In genomic region chr12:80090529-80090928, GRCm38 (mm10) we compare ENCODE assay signal across 15 mouse cellular contexts. TPM values are rescaled to one million over a fixed set of nuclear protein-coding genes. Genes with fewer than 3 reads are reported as not detected.
A peak's percentile ranks its signal among the peaks of the same experiment; 100 is the strongest.
DNase-seq lines count a peak whose midpoint lies in the region; ATAC-seq and TF ChIP-seq lines count a peak whose summit lies in the region.
"Had no signal": no experiment of that assay in that cellular context is flagged by ENCODE, and none has a peak within 500 bp of the region (broad histone marks: within the 10 kb centered on the region; RNA-seq: fewer than 3 reads in every experiment).

No protein-coding gene starts in this region.

- H3K9ac ChIP-seq in liver, embryonic 11.5 days (ENCODE audit: low read depth, low read length): no peak overlapping the region
- no peak overlapping the region for H3K9ac ChIP-seq in liver, postnatal 0 days (replicated peaks)
- no peak overlapping the region for H3K9ac ChIP-seq in heart, embryonic 16.5 days (ENCODE audit: low read length)
- H3K9ac ChIP-seq in midbrain, embryonic 14.5 days (replicated peaks; ENCODE audit: low read length): no peak overlapping the region
- no peak overlapping the region for H3K9ac ChIP-seq in hindbrain, embryonic 16.5 days (ENCODE audit: low read depth, low read length)
- H3K9ac ChIP-seq: limb, embryonic 12.5 days; neural tube, embryonic 15.5 days had no signal

- H3K4me3 ChIP-seq in liver, embryonic 11.5 days (ENCODE audit: low read depth, low read length): no peak overlapping the region
- no peak overlapping the region for H3K4me3 ChIP-seq in liver, postnatal 0 days (ENCODE audit: low read depth, low read length)
- no peak overlapping the region for H3K4me3 ChIP-seq in heart, embryonic 16.5 days (ENCODE audit: low read length)
- H3K4me3 ChIP-seq in midbrain, embryonic 14.5 days (replicated peaks; ENCODE audit: low read depth, low read length): no peak overlapping the region
- H3K4me3 ChIP-seq in hindbrain, embryonic 16.5 days (ENCODE audit: low read length): no peak overlapping the region
- H3K4me3 ChIP-seq: limb, embryonic 12.5 days; neural tube, embryonic 15.5 days had no signal

- WGBS in liver, embryonic 11.5 days: 54% methylated on average over 5 of the region's 5 CpGs
- 57% methylated on average over 5 of the region's 5 CpGs for WGBS in liver, postnatal 0 days (ENCODE audit: insufficient replicate concordance)
- WGBS in heart, embryonic 16.5 days: 72% methylated on average over 5 of the region's 5 CpGs
- WGBS in midbrain, embryonic 14.5 days: 84% methylated on average over 5 of the region's 5 CpGs
- WGBS in hindbrain, embryonic 16.5 days: 79% methylated on average over 5 of the region's 5 CpGs

- no peak for TF ChIP-seq EP300 in liver, postnatal 0 days (IDR thresholded peaks at IDR 0.05; ENCODE audit: low read depth)

- peak overlapping the region; percentile 16; the same call in 1 of the 2 replicates for H3K27ac ChIP-seq in liver, embryonic 11.5 days (ENCODE audit: low read depth, low read length)
- H3K27ac ChIP-seq in liver, postnatal 0 days (ENCODE audit: low read depth): no peak overlapping the region
- peak overlapping the region; percentile 78 for H3K27ac ChIP-seq in heart, embryonic 16.5 days (ENCODE audit: low read length)
- H3K27ac ChIP-seq in midbrain, embryonic 14.5 days (replicated peaks; ENCODE audit: low read depth, low read length): no peak overlapping the region
- H3K27ac ChIP-seq in hindbrain, embryonic 16.5 days (ENCODE audit: low read depth, low read length): no peak overlapping the region

- TF ChIP-seq CTCF in liver, postnatal 0 days (IDR thresholded peaks at IDR 0.05; ENCODE audit: low read depth): no peak

- ATAC-seq in liver, embryonic 11.5 days (replicated peaks; ENCODE audit: low FRiP score): no peak
- ATAC-seq in liver, postnatal 0 days: no peak
- peak; percentile 52; the same call in 1 of the 2 replicates for ATAC-seq in heart, embryonic 16.5 days (replicated peaks; ENCODE audit: extremely low read depth, insufficient read depth, low FRiP score)
- no peak for ATAC-seq in midbrain, embryonic 14.5 days (ENCODE audit: low FRiP score, low TSS enrichment)
- ATAC-seq in hindbrain, embryonic 16.5 days: no peak
- ATAC-seq: inflammation-experienced regulatory T-cells, adult 6 months had no signal

- no peak overlapping the region for H3K4me2 ChIP-seq in liver, embryonic 11.5 days
- H3K4me2 ChIP-seq in liver, postnatal 0 days (ENCODE audit: low read depth, low read length): no peak overlapping the region
- peak overlapping the region; percentile 2; the same call in 1 of the 2 replicates for H3K4me2 ChIP-seq in heart, embryonic 16.5 days (ENCODE audit: low read depth, low read length)
- H3K4me2 ChIP-seq in midbrain, embryonic 14.5 days (ENCODE audit: low read length): no peak overlapping the region
- no peak overlapping the region for H3K4me2 ChIP-seq in hindbrain, embryonic 16.5 days (ENCODE audit: low read length)
- H3K4me2 ChIP-seq: limb, embryonic 12.5 days; midbrain, embryonic 11.5 days; neural tube, embryonic 15.5 days had no signal

- no peaks in the 10 kb centered on the region for H3K36me3 ChIP-seq in liver, embryonic 11.5 days (ENCODE audit: control insufficient read depth, insufficient read depth, low read length)
- H3K36me3 ChIP-seq in liver, postnatal 0 days (replicated peaks; ENCODE audit: insufficient read depth, low read length): no peaks in the 10 kb centered on the region
- no peaks in the 10 kb centered on the region for H3K36me3 ChIP-seq in heart, embryonic 16.5 days (ENCODE audit: control insufficient read depth, insufficient read depth)
- no peaks in the 10 kb centered on the region for H3K36me3 ChIP-seq in midbrain, embryonic 14.5 days (ENCODE audit: control insufficient read depth, insufficient read depth, low read length)
- no peaks in the 10 kb centered on the region for H3K36me3 ChIP-seq in hindbrain, embryonic 16.5 days (ENCODE audit: control insufficient read depth, insufficient read depth, low read length)
- H3K36me3 ChIP-seq: limb, embryonic 12.5 days; neural tube, embryonic 15.5 days had no signal

- peaks cover 33% of the 10 kb centered on the region for H3K4me1 ChIP-seq in liver, embryonic 11.5 days (replicated peaks; ENCODE audit: control insufficient read depth, insufficient read depth, low read length)
- peaks cover 27% of the 10 kb centered on the region for H3K4me1 ChIP-seq in liver, postnatal 0 days (ENCODE audit: insufficient read depth)
- H3K4me1 ChIP-seq in heart, embryonic 16.5 days (ENCODE audit: control insufficient read depth, insufficient read depth, low read length): peaks cover 10% of the 10 kb centered on the region
- no peaks in the 10 kb centered on the region for H3K4me1 ChIP-seq in midbrain, embryonic 14.5 days (ENCODE audit: control insufficient read depth, insufficient read depth, low read length)
- H3K4me1 ChIP-seq in hindbrain, embryonic 16.5 days (ENCODE audit: control insufficient read depth, insufficient read depth, low read depth, low read length): no peaks in the 10 kb centered on the region

- H3K27me3 ChIP-seq in liver, embryonic 11.5 days (replicated peaks; ENCODE audit: control insufficient read depth, insufficient read depth, low read length): no peaks in the 10 kb centered on the region
- H3K27me3 ChIP-seq in liver, postnatal 0 days (ENCODE audit: insufficient read depth, low read length): no peaks in the 10 kb centered on the region
- H3K27me3 ChIP-seq in heart, embryonic 16.5 days (ENCODE audit: control insufficient read depth, insufficient read depth, low read length): no peaks in the 10 kb centered on the region
- no peaks in the 10 kb centered on the region for H3K27me3 ChIP-seq in midbrain, embryonic 14.5 days (ENCODE audit: control insufficient read depth, insufficient read depth, low read length)
- no peaks in the 10 kb centered on the region for H3K27me3 ChIP-seq in hindbrain, embryonic 16.5 days (replicated peaks; ENCODE audit: control insufficient read depth, insufficient read depth, low read length)
- H3K27me3 ChIP-seq: limb, embryonic 12.5 days; neural tube, embryonic 15.5 days had no signal

- no peak for DNase-seq in liver, embryonic 11.5 days (ENCODE audit: low spot score)
- no peak for DNase-seq in liver, postnatal 0 days
- DNase-seq in lung, adult 18-20 months: peak; percentile 46 to 61
- no peak for DNase-seq in midbrain, embryonic 14.5 days
- no peak for DNase-seq in frontal cortex, postnatal 36 days (ENCODE audit: low spot score in 2 of 2)
- DNase-seq: cerebellum, adult 8-10 months; gastrocnemius, postnatal 14 days; right cerebral cortex, postnatal 4 days; thymus, adult 2 months had no signal

- no peaks in the 10 kb centered on the region for H3K9me3 ChIP-seq in liver, embryonic 11.5 days (ENCODE audit: control insufficient read depth, low read length)
- no peaks in the 10 kb centered on the region for H3K9me3 ChIP-seq in liver, postnatal 0 days (ENCODE audit: low read length)
- H3K9me3 ChIP-seq in heart, embryonic 16.5 days (replicated peaks; ENCODE audit: control insufficient read depth, low read length): no peaks in the 10 kb centered on the region
- H3K9me3 ChIP-seq in midbrain, embryonic 14.5 days (ENCODE audit: control insufficient read depth, low read length): no peaks in the 10 kb centered on the region
- no peaks in the 10 kb centered on the region for H3K9me3 ChIP-seq in hindbrain, embryonic 16.5 days (ENCODE audit: control insufficient read depth, low read length)
- H3K9me3 ChIP-seq: limb, embryonic 12.5 days; neural tube, embryonic 15.5 days had no signal

RNA-seq across cellular contexts. Expression of gene Zfp36l1, which starts 22.3 kb away (rescaled TPM):
- 69.6 and 72.7 TPM in 2 replicates for polyA plus RNA-seq in liver, embryonic 11.5 days (2014; fragmentation: Nextera tagmentation; extraction: Ambion mirVana)
- polyA plus RNA-seq in liver, postnatal 0 days (2015; fragmentation: Nextera tagmentation; extraction: Ambion mirVana): 42.0 and 45.7 TPM in 2 replicates
- polyA plus RNA-seq in heart, embryonic 16.5 days (2015; fragmentation: Nextera tagmentation; extraction: Ambion mirVana): 85.5 and 90.1 TPM in 2 replicates
- polyA plus RNA-seq in midbrain, embryonic 14.5 days (2014; fragmentation: Nextera tagmentation; extraction: Ambion mirVana): 32.3 and 52.3 TPM in 2 replicates
- polyA plus RNA-seq in hindbrain, embryonic 16.5 days (2015; fragmentation: Nextera tagmentation; extraction: Ambion mirVana): 38.0 and 50.8 TPM in 2 replicates

Comparison
In these comparisons a context has a peak if more than half of its experiments do, and no peak if none do; other contexts are left out.
1. H3K27ac ChIP-seq: peak in liver, embryonic 11.5 days (single experiment) and heart, embryonic 16.5 days (single experiment); none in liver, postnatal 0 days (single experiment), midbrain, embryonic 14.5 days (single experiment) and hindbrain, embryonic 16.5 days (single experiment).
2. DNase-seq: peak in lung, adult 18-20 months (2 of 2); none in liver, embryonic 11.5 days (single experiment), liver, postnatal 0 days (single experiment), midbrain, embryonic 14.5 days (single experiment) and frontal cortex, postnatal 36 days (0 of 2).